Mouse (Mus musculus): ENCODE measurements around the gene Pvr.
A peak's percentile ranks its signal among the peaks of the same experiment; 100 is the strongest.

The Pvr gene

DNA sequence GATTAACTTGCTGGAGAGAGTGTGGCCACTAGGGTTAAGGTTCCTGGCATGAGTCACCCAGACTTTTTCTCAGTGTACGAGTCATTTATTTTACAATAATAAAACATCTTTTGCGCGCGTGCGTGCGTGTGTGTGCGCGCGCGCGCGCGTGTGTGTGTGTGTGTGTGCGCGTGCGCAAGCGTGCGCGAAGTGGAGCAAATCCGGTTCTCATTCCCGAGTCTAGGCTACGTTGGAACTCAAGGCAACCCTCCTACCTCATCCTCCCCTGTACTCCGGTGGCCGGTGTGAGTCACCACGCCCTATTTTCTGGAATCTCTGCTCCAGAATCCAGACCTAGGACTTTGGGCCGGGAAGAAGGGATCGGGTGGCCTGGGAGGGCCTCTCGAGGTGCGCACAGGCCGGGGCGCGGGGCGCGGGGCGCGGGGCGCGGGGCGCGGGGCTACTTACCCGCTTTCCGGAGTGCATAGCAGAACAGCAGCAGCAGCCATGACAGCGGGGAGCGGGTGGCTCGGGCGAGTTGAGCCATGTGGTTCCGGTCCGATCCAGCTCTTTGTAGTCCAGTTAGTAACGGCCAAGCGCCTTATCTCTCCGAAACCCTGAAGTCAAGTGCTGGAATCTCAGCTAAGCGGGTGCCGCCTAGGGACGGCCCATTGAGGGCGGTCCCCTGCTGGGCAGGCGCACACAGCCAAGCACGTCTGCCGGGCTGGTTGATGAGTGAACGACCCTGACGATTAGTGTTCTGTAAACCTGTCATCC is at the start of gene Pvr:
Gene Pvr, minus strand, starts transcription at position 655 of the 756 bp plus-strand sequence.
- DNase-seq, result peak; percentile 87

DNA sequence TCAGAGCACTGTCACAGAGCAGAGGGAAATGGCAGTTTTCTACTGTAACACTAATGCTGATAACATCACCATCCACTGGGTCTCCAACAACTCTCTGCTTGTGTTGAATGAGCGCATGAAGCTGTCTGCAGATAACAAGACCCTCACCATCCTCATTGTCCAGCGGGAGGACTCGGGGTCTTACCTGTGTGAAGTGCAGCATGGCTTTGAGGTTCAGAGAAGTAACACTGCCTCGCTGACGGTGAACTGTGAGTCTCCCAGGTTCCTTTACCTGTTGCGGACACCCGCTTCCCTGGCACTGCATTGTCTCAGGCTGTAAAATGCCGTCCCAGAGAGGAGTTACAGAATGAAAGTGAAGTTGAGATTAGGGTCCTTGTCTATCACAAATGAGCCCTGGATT is 49.2 kb upstream of the Pvr start:
- DNase-seq, result no peak

DNA sequence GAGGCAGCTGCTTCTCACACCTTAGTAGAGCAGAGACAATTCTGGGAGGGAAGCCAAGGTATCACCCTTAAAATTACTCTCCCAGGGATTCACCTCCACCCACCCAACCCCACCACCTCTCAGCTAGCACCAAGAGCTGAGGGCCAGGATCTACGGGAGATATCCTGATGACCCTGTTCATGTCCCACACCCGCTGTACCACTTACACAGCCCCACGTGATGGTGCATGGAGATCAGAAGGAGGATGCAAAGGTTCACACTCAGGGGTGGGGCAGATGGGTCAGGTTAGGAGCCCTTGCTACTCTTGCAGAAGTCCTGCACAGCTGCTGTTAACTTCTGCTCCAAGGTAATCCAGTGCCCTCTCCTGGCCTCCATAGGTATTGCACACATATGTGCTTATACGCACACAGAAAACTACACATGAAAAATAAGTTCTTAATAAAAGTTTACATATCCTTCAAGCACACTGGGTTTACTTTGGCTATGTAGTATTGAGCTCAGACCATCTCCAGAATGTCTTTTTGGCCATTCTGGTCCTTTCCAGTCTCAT is 48.7 kb upstream of the Pvr start:
- DNase-seq, result no peak

GRCm38 (mm10) chr7:19969106-19969505 is 48.1 kb upstream of the Pvr start:
- DNase-seq, result no peak

DNA sequence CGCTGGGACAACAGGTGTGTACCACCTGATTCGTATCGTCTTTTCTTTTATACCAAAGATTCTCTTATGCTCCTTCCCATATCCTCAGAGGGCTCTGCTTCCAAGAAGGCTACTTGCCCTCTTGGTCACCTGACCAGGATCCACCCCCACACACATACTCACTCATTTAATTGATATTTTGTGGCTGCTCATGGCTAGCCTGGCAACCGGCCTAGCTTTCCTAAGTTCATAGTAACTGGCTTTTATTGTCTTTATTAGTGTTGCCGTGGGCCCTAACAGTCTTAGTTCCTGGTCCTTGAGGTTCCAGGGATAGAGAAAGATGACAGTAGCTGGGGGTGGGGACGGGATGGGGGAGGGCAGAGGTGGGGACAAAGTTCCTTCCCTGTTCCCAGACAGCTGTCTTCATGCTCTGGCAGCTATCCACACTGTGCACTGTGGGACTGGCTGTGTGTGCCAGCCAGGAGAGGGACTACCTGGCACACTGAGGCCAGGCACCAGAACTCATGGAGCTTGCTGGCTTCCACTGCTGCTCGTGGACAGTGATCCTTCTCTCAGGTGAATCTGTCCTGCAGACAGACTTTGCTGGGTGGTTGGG is 44.1 kb upstream of the Pvr start, which contains the start of gene Ceacam20:
Gene Ceacam20, plus strand, starts transcription at position 428 of the 595 bp plus-strand sequence.
- DNase-seq, result no peak

- no peak for DNase-seq
Measured at GRCm38 (mm10) chr7:19962423-19962822, 41.5 kb upstream of the Pvr start.

DNA sequence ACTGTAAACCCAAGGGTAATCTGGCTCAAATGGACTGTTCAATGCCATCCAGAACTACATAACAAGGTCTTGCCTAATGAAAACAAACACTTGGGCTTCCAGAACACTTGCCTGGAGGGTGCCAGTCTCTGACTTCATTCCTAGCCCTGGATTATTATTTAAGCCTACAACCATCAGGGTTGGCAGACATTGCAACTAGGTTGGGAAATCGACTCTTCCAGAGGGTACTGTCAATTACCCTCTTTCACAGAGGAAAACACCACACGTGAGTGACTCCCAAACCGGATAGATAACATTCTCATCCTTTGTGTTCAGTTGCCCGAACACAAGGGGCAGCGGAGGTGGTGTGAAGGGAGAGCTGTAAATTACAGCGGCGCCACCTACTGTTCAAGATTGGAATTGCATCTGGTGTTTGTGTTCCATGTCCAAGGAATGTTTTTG is 35.4 kb upstream of the Pvr start:
- DNase-seq, result peak; percentile 95

GRCm38 (mm10) chr7:19955861-19956260 is 34.9 kb upstream of the Pvr start:
- DNase-seq, result no peak

GRCm38 (mm10) chr7:19953054-19953453 is 32.1 kb upstream of the Pvr start:
- no peak for DNase-seq

DNA sequence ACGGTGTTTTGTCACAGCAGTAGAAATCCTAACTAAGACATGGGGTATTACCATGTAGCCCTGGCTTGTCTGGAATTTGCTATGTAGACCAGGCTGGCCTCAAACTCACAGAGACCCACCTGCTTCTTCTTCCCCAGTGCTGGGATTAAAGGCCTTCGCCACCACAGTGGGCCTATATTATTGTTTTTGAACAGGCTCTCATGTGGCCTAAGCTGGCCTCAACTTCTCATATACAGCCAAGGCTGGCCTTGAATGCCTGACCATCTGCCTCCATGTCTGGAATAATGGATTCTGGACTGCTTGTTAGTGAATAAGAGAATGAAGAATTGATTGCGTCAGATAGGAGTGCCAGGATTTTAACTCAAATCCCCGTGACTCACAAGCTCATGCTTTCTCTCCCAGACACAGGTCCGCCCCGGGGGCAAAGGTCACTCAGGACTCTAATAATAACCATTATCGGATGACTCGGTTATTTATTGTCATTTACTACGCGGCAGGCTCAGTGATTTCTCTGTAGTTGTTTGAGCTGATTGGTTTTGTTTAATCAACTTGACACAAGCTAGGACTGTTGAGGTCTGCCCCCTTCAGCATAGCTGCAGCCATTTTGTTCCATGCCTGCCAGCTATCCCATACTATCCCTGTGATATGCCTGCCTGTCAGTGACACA is 31.5 kb upstream of the Pvr start:
- peak; percentile 19 for DNase-seq

DNA sequence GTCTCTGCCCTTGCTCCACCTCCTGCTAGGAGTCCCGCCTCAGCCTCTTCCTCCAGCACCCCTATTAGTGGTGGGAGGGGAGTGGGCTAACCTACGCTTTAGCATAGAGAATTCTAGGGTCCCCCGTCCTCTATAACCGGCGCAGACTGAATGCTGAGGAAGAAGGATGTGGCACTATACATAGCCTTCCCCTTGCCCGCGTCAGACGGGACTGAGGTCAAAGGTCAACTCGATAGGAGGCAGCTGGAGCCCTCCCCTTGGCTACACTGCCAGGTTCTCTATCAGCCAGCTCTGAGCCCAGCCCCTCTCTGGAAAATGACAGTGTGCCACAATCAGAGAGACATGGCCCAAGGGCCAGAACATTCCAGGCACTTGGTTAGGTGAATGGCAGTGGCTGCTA is 29.6 kb upstream of the Pvr start, which contains the start of gene Igsf23:
Gene Igsf23, minus strand, starts transcription at position 168 of the 400 bp plus-strand sequence.
- DNase-seq, result no peak

DNA sequence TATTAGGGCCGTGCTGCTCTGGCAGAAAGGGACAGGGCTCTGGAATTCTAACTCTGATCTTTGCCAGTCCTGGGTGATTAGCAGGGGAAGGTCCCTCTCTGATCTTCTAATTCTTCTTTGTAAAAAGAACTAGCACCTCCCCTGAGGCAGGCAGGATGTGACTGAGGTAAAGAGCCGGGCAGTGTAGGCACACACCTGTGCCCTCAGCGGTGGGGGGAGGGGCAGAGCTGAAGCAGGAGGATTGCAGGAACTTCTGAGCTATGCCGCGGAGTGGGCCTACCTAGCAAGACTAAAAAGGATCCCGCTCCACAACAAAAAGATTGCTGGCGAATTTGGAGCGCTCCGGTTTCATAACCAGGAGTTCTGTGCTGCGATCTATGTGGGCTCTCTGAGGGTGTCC is 29.0 kb upstream of the Pvr start:
- no peak for DNase-seq

DNA sequence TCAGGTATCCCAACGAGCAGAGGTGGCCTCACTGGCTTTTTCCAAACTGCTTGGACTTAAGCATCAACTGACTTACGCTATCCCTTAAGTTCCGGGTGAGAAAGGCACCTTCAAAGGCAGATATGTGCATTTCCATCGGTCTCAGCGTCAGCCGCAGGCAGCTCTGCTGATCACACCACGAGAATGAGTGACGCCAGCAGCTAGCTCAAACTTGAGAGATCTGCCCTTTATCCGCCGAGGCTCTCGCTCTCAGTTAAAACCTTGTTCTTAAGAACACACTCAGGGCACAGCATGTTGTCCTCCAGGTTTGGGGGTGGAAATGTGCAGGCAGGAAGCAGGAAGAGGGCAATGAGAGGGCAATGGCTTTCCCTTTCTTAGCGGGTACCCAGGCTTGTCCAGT is 28.0 kb upstream of the Pvr start:
- DNase-seq, result no peak

DNA sequence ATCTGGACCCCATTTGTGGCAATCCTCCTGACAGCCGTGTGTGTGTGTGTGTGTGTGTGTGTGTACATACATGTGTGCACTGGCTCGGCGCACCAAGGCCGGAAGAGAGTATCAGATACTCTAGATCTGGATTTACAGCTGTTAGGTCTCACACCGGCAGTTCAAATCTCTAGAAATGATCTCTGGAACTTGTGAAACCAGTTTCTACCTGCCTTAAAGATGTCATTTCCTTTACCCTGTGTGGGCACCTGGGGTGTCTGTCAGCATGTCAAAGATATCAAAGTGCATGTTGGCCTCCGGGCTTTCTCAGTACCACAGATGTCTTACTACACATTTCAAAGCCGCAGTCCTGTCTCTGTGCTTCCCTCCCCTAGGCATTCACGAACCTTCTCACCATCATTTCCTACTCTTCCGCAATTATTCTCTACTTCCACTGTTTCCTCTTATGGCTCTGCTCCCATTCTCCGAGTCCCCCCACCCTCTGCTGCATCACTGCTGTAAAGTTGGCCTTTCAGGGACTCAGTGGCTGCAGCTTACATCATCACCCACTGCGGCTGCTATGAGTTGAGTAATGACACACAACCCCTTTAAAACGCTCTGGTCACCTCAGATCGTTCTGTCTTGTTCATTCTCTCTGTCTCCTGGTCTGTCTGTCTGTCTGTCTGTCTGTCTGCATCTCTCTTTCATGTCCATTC is 25.0 kb upstream of the Pvr start:
- no peak for DNase-seq

GRCm38 (mm10) chr7:19945201-19945600 is 24.2 kb upstream of the Pvr start:
- DNase-seq, result no peak

DNA sequence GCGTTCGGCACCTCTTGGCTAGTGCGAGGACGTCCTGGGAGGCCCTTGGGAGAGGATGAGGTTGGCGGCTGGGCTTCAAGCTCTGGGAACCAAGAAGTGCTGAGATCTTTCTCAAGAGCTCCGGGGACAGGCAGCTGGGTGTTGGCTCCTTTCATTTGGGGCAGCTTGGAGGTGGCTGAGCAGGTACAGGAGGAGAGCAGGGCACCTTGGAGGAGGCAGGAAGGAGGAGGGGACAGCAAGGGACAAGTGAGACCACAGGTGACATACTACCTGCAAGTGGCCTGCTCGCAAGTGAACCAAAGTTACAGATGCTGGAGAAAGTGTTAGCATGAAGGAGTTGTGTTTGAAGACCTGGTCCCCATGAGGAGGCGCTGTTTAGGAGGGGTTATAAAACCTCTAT is 23.7 kb upstream of the Pvr start:
- DNase-seq, result no peak

- peak; percentile 25 for DNase-seq
Measured at GRCm38 (mm10) chr7:19940256-19940655, 19.3 kb upstream of the Pvr start.

- DNase-seq, result peak; percentile 87
Measured at GRCm38 (mm10) chr7:19939555-19940235, 18.7 kb upstream of the Pvr start.

- DNase-seq, result no peak
Measured at GRCm38 (mm10) chr7:19937229-19937821, 16.4 kb upstream of the Pvr start.

DNA sequence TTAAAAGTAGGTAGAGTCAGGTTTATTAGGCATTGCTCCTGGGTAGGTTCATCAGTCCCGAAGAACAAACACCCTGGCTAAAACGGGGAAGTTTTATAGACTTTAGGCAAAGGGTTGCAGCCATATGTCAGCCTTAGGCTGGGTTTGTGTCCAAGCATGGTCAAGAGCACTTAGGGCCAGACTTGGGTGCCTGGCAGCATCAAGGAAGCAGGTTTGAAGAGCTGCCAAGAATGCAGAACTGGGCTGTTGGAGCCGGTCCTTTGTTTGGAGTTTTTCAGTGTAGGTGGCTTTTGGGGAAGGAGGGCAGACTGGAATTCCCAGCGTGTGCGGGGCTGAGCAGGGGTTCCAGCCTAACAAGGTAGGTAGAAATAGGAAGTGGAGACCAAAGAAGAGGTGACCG is 15.0 kb upstream of the Pvr start:
- DNase-seq, result peak; percentile 36

- DNase-seq, result peak; percentile 22
Measured at GRCm38 (mm10) chr7:19935171-19935751, 14.3 kb upstream of the Pvr start.
